Mouse (Mus musculus) liver, adult 2 months (tissue): ENCODE measurements around the gene Morn4. TPM values are rescaled to one million over a fixed set of nuclear protein-coding genes. Genes with fewer than 3 reads are reported as not detected.

Source experiments
- DNase-seq: peaks from one replicate; pipeline ENCODE4 v3.0.0-alpha.2; 2011; ENCODE audit warnings: low read depth, low spot score; ENCODE audit errors: extremely low read depth
- H3K27ac ChIP-seq: fragments of 200-500 bp; replicated peaks from 2 replicates; pipeline ENCODE4 v1.5.1; 2012; ENCODE audit warnings: low read depth, mild to moderate bottlenecking, control low read depth, inconsistent platforms, low read length; ENCODE audit not compliant: insufficient read depth
- H3K27me3 ChIP-seq: fragments of 200-500 bp; 2 replicates; pipeline ENCODE4 v1.6.1; 2012; ENCODE audit warnings: mild to moderate bottlenecking, moderate library complexity, low read length, inconsistent platforms; ENCODE audit not compliant: control insufficient read depth, insufficient read depth
- H3K36me3 ChIP-seq: fragments of 200-500 bp; 2 replicates; pipeline ENCODE4 v1.6.1; 2012; ENCODE audit warnings: low read length, inconsistent platforms; ENCODE audit not compliant: control insufficient read depth, insufficient read depth
- H3K4me1 ChIP-seq: fragments of 200-500 bp; 2 replicates; pipeline ENCODE4 v1.6.1; 2011; ENCODE audit warnings: low read length; ENCODE audit not compliant: control insufficient read depth, insufficient read depth
- H3K4me3 ChIP-seq: fragments of 200-500 bp; 2 replicates; pipeline ENCODE4 v1.5.1; 2011; ENCODE audit warnings: low read depth, mild to moderate bottlenecking, control low read depth, low read length, moderate library complexity; ENCODE audit not compliant: insufficient read depth
- H3K79me2 ChIP-seq: fragments of 200-500 bp; 2 replicates; pipeline ENCODE4 v1.6.1; 2012; ENCODE audit warnings: inconsistent platforms, mild to moderate bottlenecking, low read length, moderate library complexity; ENCODE audit not compliant: control insufficient read depth, insufficient read depth
- H3K9ac ChIP-seq: fragments of 200-500 bp; 2 replicates; pipeline ENCODE4 v1.6.1; 2012; ENCODE audit warnings: low read depth, mild to moderate bottlenecking, control low read depth, inconsistent platforms, low read length
- CTCF ChIP-seq: fragments of 200-500 bp; IDR thresholded peaks from 2 replicates; pipeline ENCODE4 v1.5.1; 2011; ENCODE audit warnings: low read depth, low read length, control low read depth
- POLR2A ChIP-seq: fragments of 200-500 bp; IDR thresholded peaks from 2 replicates; pipeline ENCODE4 v1.6.1; 2011; ENCODE audit warnings: low read length, control low read depth; ENCODE audit not compliant: insufficient read depth; ENCODE audit errors: extremely low read depth
- WGBS: fragments of 180-500 bp; shearing (Covaris S2); methylation state at CpG from one replicate; pipeline ENCODE4 v1.1.7; 2018; 5-methylcytosine and 5-hydroxymethylcytosine counted together
- polyA plus RNA-seq: library from polyadenylated mRNA; depleted of rRNA; stranded (reverse); fragments of >200 nt; gene quantifications from 2 replicates; pipeline ENCODE4 v1.2.3, GENCODE M21; 2012
- total RNA-seq: library from RNA; depleted of rRNA; stranded (reverse); fragments of >200 nt; gene quantifications from 2 replicates; pipeline ENCODE4 v1.2.3, GENCODE M21; 2014

The Morn4 gene
- total and polyA plus RNA-seq, 2 experiments: 0.09 to 0.44 TPM

GRCm38 (mm10) chr19:42058426-42058825 is 27.7 kb downstream of the Morn4 start:
- Histone ChIP-seq H3K4me1 (peaks cover 11% of the 10 kb centered on the region), H3K27ac (no peak overlapping the region), H3K79me2 (peaks cover 12% of the 10 kb centered on the region; the same call in 1 of the 2 replicates), H3K36me3 (peaks cover 31% of the 10 kb centered on the region), H3K27me3 (no peaks in the 10 kb centered on the region), H3K4me3 (no peak overlapping the region), H3K9ac (no peak overlapping the region)
- peak; percentile 57 for DNase-seq
- 20% methylated on average over 7 of the region's 7 CpGs for WGBS
- TF ChIP-seq CTCF (no peak), POLR2A (no peak)

- DNase-seq: no peak
- Histone ChIP-seq H3K79me2 (peaks cover 17% of the 10 kb centered on the region), H3K4me1 (peaks cover 20% of the 10 kb centered on the region), H3K9ac (no peak overlapping the region), H3K27me3 (no peaks in the 10 kb centered on the region), H3K27ac (no peak overlapping the region), H3K4me3 (no peak overlapping the region), H3K36me3 (peaks cover 20% of the 10 kb centered on the region)
- TF ChIP-seq POLR2A (no peak), CTCF (no peak)
- WGBS: 70% methylated on average over 6 of the region's 6 CpGs
Measured at GRCm38 (mm10) chr19:42056719-42057409, 29.3 kb downstream of the Morn4 start.

DNA sequence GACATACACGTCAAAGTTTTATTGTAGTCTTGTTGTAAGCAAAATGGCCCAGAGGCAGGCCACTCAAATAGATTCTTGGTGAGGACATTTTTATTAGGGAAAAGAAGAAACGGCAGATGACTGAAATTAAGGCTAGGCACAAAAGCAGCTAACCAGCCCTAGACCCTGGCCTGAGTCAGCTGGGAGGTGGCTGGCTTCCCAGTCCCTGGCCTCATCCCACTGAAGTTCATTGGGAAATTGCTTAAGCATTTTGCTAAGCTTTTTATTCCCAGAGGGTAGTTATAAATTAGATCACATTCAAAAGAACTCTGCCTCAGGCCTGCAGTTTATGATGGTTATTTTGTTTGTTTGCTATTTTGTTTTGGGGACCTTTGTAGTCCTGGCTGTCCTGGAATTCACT is 30.3 kb downstream of the Morn4 start:
- Histone ChIP-seq H3K27ac (no peak overlapping the region), H3K79me2 (peaks cover 24% of the 10 kb centered on the region), H3K36me3 (peaks cover 16% of the 10 kb centered on the region), H3K9ac (no peak overlapping the region), H3K4me1 (peaks cover 28% of the 10 kb centered on the region), H3K27me3 (no peaks in the 10 kb centered on the region), H3K4me3 (no peak overlapping the region)
- TF ChIP-seq POLR2A: no peak
- TF ChIP-seq CTCF: no peak
- peak; percentile 54 for DNase-seq
- 69% methylated on average over 2 of the region's 2 CpGs for WGBS

- Histone ChIP-seq H3K27me3 (no peaks in the 10 kb centered on the region), H3K4me3 (no peak overlapping the region), H3K36me3 (peaks cover 7% of the 10 kb centered on the region), H3K79me2 (peaks cover 21% of the 10 kb centered on the region), H3K27ac (peak overlapping the region; percentile 70), H3K4me1 (peaks cover 31% of the 10 kb centered on the region), H3K9ac (no peak overlapping the region)
- DNase-seq: peak; percentile 64
- WGBS: 16% methylated on average over 6 of the region's 6 CpGs
- no peak for TF ChIP-seq POLR2A
- no peak for TF ChIP-seq CTCF
Measured at GRCm38 (mm10) chr19:42054255-42054654, 31.9 kb downstream of the Morn4 start.

- Histone ChIP-seq H3K27me3 (no peaks in the 10 kb centered on the region), H3K79me2 (peaks cover 24% of the 10 kb centered on the region), H3K9ac (no peak within 1 kb of the TSS), H3K27ac (peak within 1 kb of the TSS; percentile 70), H3K4me3 (no peak within 1 kb of the TSS), H3K4me1 (peaks cover 31% of the 10 kb centered on the region), H3K36me3 (peaks cover 3% of the 10 kb centered on the region; the same call in 1 of the 2 replicates)
- no peak for DNase-seq
- 87% methylated on average over 4 of the region's 4 CpGs for WGBS
- TF ChIP-seq CTCF (no peak), POLR2A (no peak)
Measured at GRCm38 (mm10) chr19:42051948-42052347, 34.2 kb downstream of the Morn4 start, which contains the start of gene 4933411K16Rik. Gene 4933411K16Rik (plus strand): TSS chr19:42052248.

- WGBS: 90% methylated on average over 3 of the region's 3 CpGs
- TF ChIP-seq CTCF (no peak), POLR2A (no peak)
- DNase-seq: no peak
- no peak overlapping the region for H3K4me3 ChIP-seq
- no peaks in the 10 kb centered on the region for H3K27me3 ChIP-seq
- peak overlapping the region; percentile 44 for H3K27ac ChIP-seq
- peaks cover 3% of the 10 kb centered on the region; the same call in 1 of the 2 replicates for H3K36me3 ChIP-seq
- H3K79me2 ChIP-seq: peaks cover 29% of the 10 kb centered on the region
- H3K9ac ChIP-seq: no peak overlapping the region
- peaks cover 31% of the 10 kb centered on the region for H3K4me1 ChIP-seq
Measured at GRCm38 (mm10) chr19:42051351-42051750, 34.8 kb downstream of the Morn4 start.
